Comparison of ENCODE assay signal across 8 mouse cellular contexts in the genomic region with DNA sequence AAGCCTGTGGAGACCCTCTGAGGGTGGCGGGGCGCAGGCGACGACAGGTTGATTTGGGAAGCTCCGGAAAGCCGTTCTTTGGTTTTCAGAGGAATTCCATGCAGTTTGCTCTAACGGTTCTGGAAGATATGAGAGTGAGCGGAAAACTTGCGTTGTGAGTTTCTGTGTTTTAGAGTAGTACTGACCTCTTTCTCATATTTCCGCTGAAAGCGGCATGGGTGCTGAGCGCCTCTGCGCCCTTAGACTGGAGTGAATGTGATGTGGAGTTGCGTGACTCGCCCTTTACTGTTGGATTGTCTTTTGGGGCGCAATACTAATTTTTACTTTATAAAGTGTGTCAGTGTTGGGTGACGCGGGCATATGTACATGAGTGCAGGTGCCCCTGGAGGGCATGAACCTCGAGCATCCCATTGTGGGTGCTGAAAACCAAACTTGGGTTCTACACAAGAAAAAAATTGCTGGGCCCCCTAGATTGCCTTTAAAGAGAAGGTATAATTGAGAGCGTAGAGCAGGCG. TPM values are rescaled to one million over a fixed set of nuclear protein-coding genes. Genes with fewer than 3 reads are reported as not detected.
DNase-seq lines count a peak whose midpoint lies in the region; ATAC-seq and TF ChIP-seq lines count a peak whose summit lies in the region.

No protein-coding gene starts in this region.

- TF ChIP-seq CTCF in thymus, adult 2 months (IDR thresholded peaks at IDR 0.05; ENCODE audit: borderline replicate concordance, control insufficient read depth, extremely low read depth, insufficient read depth, low read length, poor library complexity), result no peak
- TF ChIP-seq CTCF in kidney, postnatal 0 days (IDR thresholded peaks at IDR 0.05; ENCODE audit: low read depth), result no peak

- no peak for ATAC-seq in kidney, postnatal 0 days (replicated peaks; ENCODE audit: low FRiP score, low read depth)
- no peak for ATAC-seq in neural tube, embryonic 12.5 days (ENCODE audit: low FRiP score, low read depth)

- 1% methylated on average over 21 of the region's 21 CpGs for WGBS in thymus, adult 2 months
- 2% methylated on average over 21 of the region's 21 CpGs for WGBS in kidney, postnatal 0 days
- WGBS in neural tube, embryonic 12.5 days, result 6% methylated on average over 21 of the region's 21 CpGs

- peak; percentile 3 for DNase-seq in adrenal gland, postnatal 25 days
- DNase-seq in adrenal gland, postnatal 10 days, result no peak
- peak; percentile 46 for DNase-seq in thymus, adult 2 months
- DNase-seq in thymus, postnatal 4 days, result no peak
- DNase-seq in kidney, postnatal 0 days (ENCODE audit: low spot score), result peak; percentile 53
- no peak for DNase-seq in MN1 (ENCODE audit: low spot score)
- no peak for DNase-seq in left cerebral cortex, postnatal 4 days

- peak overlapping the region; percentile 96 for H3K27ac ChIP-seq in thymus, adult 2 months (ENCODE audit: control insufficient read depth, insufficient read depth, low read length)
- H3K27ac ChIP-seq in kidney, postnatal 0 days, result peak overlapping the region; percentile 96
- no peak overlapping the region for H3K27ac ChIP-seq in neural tube, embryonic 12.5 days

- 0 out of 2 replicates have a peak, but pooled peaks cover 3% of the 10 kb centered on the region for H3K4me1 ChIP-seq in thymus, adult 2 months (replicated peaks; ENCODE audit: control insufficient read depth, insufficient read depth, low read length)
- no peaks in the 10 kb centered on the region for H3K4me1 ChIP-seq in kidney, postnatal 0 days (replicated peaks; ENCODE audit: insufficient read depth, low read length)
- H3K4me1 ChIP-seq in neural tube, embryonic 12.5 days, result peaks cover 15% of the 10 kb centered on the region

- intact Hi-C loops in left cerebral cortex, postnatal 4 days (cut with DNase I), result no loop called here

- no peak for TF ChIP-seq POLR2A in thymus, adult 2 months (IDR thresholded peaks at IDR 0.05; ENCODE audit: control insufficient read depth, extremely low read depth, insufficient read depth, low read length, poor library complexity)

- H3K36me3 ChIP-seq in thymus, adult 2 months (ENCODE audit: control insufficient read depth, insufficient read depth, low read length), result peaks cover 18% of the 10 kb centered on the region
- H3K36me3 ChIP-seq in kidney, postnatal 0 days (ENCODE audit: insufficient read depth, low read length), result no peaks in the 10 kb centered on the region
- H3K36me3 ChIP-seq in neural tube, embryonic 12.5 days, result no peaks in the 10 kb centered on the region

- H3K27me3 ChIP-seq in thymus, adult 2 months (ENCODE audit: control insufficient read depth, insufficient read depth, low read length), result no peaks in the 10 kb centered on the region
- H3K27me3 ChIP-seq in kidney, postnatal 0 days (ENCODE audit: insufficient read depth, low read length), result no peaks in the 10 kb centered on the region
- no peaks in the 10 kb centered on the region for H3K27me3 ChIP-seq in neural tube, embryonic 12.5 days (replicated peaks)

- no peaks in the 10 kb centered on the region for H3K9me3 ChIP-seq in kidney, postnatal 0 days (replicated peaks; ENCODE audit: low read length)
- H3K9me3 ChIP-seq in neural tube, embryonic 12.5 days, result no peaks in the 10 kb centered on the region

- H3K9ac ChIP-seq in kidney, postnatal 0 days (ENCODE audit: low read depth, low read length), result peak overlapping the region; percentile 82
- H3K9ac ChIP-seq in neural tube, embryonic 12.5 days, result peak overlapping the region; percentile 88

- H3K4me2 ChIP-seq in kidney, postnatal 0 days (ENCODE audit: low read length), result peak overlapping the region; percentile 68
- H3K4me2 ChIP-seq in neural tube, embryonic 12.5 days (replicated peaks), result peak overlapping the region; percentile 80

- peak overlapping the region; percentile 84 for H3K4me3 ChIP-seq in thymus, adult 2 months (ENCODE audit: control insufficient read depth, insufficient read depth, low read length)
- H3K4me3 ChIP-seq in kidney, postnatal 0 days (replicated peaks; ENCODE audit: low read depth, low read length), result peak overlapping the region; percentile 100
- H3K4me3 ChIP-seq in neural tube, embryonic 12.5 days, result peak overlapping the region; percentile 93

RNA-seq across cellular contexts. Expression of gene Smc4, which starts 1.8 kb away (rescaled TPM):
- total RNA-seq in adrenal gland, postnatal 25 days (2021), result 42.7 and 48.5 TPM in 2 replicates
- total RNA-seq in adrenal gland, postnatal 10 days (2021), result 10 to 100 TPM; 42.0 to 56.6 TPM
- polyA plus RNA-seq in thymus, adult 2 months (2012; rRNA removed), result 40.6 and 69.2 TPM in 2 replicates
- polyA plus RNA-seq in kidney, postnatal 0 days (2015; fragmentation: Nextera tagmentation; extraction: Ambion mirVana), result 107 and 113 TPM in 2 replicates
- 125 TPM in 2 replicates for polyA plus RNA-seq in neural tube, embryonic 12.5 days (2016; fragmentation: Nextera tagmentation; extraction: Ambion mirVana)
- 10 to 100 TPM; 17.9 to 18.2 TPM for total RNA-seq in left cerebral cortex, postnatal 4 days (2021)

RNA-seq across cellular contexts. Expression of gene Ift80, which starts 1.9 kb away (rescaled TPM):
- total RNA-seq in adrenal gland, postnatal 25 days (2021), result 17.3 and 25.4 TPM in 2 replicates
- total RNA-seq in adrenal gland, postnatal 10 days (2021), result 10 to 100 TPM; 15.5 to 15.9 TPM
- 20.8 and 21.3 TPM in 2 replicates for polyA plus RNA-seq in thymus, adult 2 months (2012; rRNA removed)
- 10.4 and 11.3 TPM in 2 replicates for polyA plus RNA-seq in kidney, postnatal 0 days (2015; fragmentation: Nextera tagmentation; extraction: Ambion mirVana)
- polyA plus RNA-seq in neural tube, embryonic 12.5 days (2016; fragmentation: Nextera tagmentation; extraction: Ambion mirVana), result 12.6 and 13.5 TPM in 2 replicates
- total RNA-seq in left cerebral cortex, postnatal 4 days (2021), result 10 to 100 TPM in 1 of 2 experiments, 1 to 10 TPM in 1; 9.3 to 10.4 TPM

RNA-seq across cellular contexts. Expression of gene Trim59, which starts 38.3 kb away (rescaled TPM):
- total RNA-seq in adrenal gland, postnatal 25 days (2021), result 12.6 and 14.0 TPM in 2 replicates
- total RNA-seq in adrenal gland, postnatal 10 days (2021), result 10 to 100 TPM; 16.7 to 19.6 TPM
- 9.3 and 22.2 TPM in 2 replicates for polyA plus RNA-seq in thymus, adult 2 months (2012; rRNA removed)
- 60.0 and 64.3 TPM in 2 replicates for polyA plus RNA-seq in kidney, postnatal 0 days (2015; fragmentation: Nextera tagmentation; extraction: Ambion mirVana)
- 112 and 114 TPM in 2 replicates for polyA plus RNA-seq in neural tube, embryonic 12.5 days (2016; fragmentation: Nextera tagmentation; extraction: Ambion mirVana)
- total RNA-seq in left cerebral cortex, postnatal 4 days (2021), result 10 to 100 TPM; 13.9 to 17.1 TPM

Comparison
In these comparisons a context has a peak if more than half of its experiments do, and no peak if none do; other contexts are left out.
1. DNase-seq: peak in adrenal gland, postnatal 25 days (single experiment), thymus, adult 2 months (single experiment) and kidney, postnatal 0 days (single experiment); none in adrenal gland, postnatal 10 days (single experiment), thymus, postnatal 4 days (single experiment), MN1 (single experiment) and left cerebral cortex, postnatal 4 days (single experiment).
2. Peak in every context shown above with its lines, with median percentiles within 50 percentile points of each other: H3K4me3 ChIP-seq.